Mouse (Mus musculus) embryonic facial prominence, embryonic 15.5 days (tissue): ENCODE measurements around the gene Rnf26. TPM values are rescaled to one million over a fixed set of nuclear protein-coding genes. Genes with fewer than 3 reads are reported as not detected.

Experiments
- ATAC-seq: fragments of 200-750 bp; cut with Nextera tagmentation; 2 replicates; pipeline ENCODE4 v1.8.0; 2017; ENCODE audit warnings: low read depth, moderate TSS enrichment; ENCODE audit not compliant: insufficient number of reproducible peaks, low FRiP score, low TSS enrichment
- H3K27ac ChIP-seq: fragments of 300-500 bp; sonication (generic); replicated peaks from 2 replicates; pipeline ENCODE4 v1.5.1; 2015; ENCODE audit warnings: mild to moderate bottlenecking, inconsistent platforms
- H3K27me3 ChIP-seq: fragments of 300-500 bp; sonication (generic); 2 replicates; pipeline ENCODE4 v1.6.1; 2015; ENCODE audit warnings: inconsistent platforms
- H3K36me3 ChIP-seq: fragments of 300-500 bp; sonication (generic); 2 replicates; pipeline ENCODE4 v1.6.1; 2015; ENCODE audit warnings: mild to moderate bottlenecking, inconsistent platforms
- H3K4me1 ChIP-seq: fragments of 300-500 bp; sonication (generic); 2 replicates; pipeline ENCODE4 v1.6.1; 2015; ENCODE audit warnings: inconsistent platforms
- H3K4me2 ChIP-seq: fragments of 300-500 bp; sonication (generic); replicated peaks from 2 replicates; pipeline ENCODE4 v1.6.1; 2015; ENCODE audit warnings: mild to moderate bottlenecking, inconsistent platforms
- H3K4me3 ChIP-seq: fragments of 300-500 bp; sonication (generic); replicated peaks from 2 replicates; pipeline ENCODE4 v1.5.1; 2015; ENCODE audit warnings: mild to moderate bottlenecking, inconsistent platforms
- H3K9ac ChIP-seq: fragments of 300-500 bp; sonication (generic); 2 replicates; pipeline ENCODE4 v1.6.1; 2015; ENCODE audit warnings: inconsistent platforms
- H3K9me3 ChIP-seq: fragments of 300-500 bp; sonication (generic); replicated peaks from 2 replicates; pipeline ENCODE4 v1.6.1; 2016; ENCODE audit warnings: inconsistent platforms
- WGBS: fragments of 180-500 bp; shearing (Covaris S2); methylation state at CpG from one replicate; pipeline ENCODE4 v1.1.7; 2015; 5-methylcytosine and 5-hydroxymethylcytosine counted together
- polyA plus RNA-seq: library from polyadenylated mRNA; unstranded; fragments of >200 nt; fragmentation: Nextera tagmentation; extraction: Ambion mirVana; gene quantifications from 2 replicates; pipeline ENCODE4 v1.2.1, GENCODE M21; 2015

Gene Rnf26
- 68.0 and 69.8 TPM in 2 replicates for polyA plus RNA-seq

DNA sequence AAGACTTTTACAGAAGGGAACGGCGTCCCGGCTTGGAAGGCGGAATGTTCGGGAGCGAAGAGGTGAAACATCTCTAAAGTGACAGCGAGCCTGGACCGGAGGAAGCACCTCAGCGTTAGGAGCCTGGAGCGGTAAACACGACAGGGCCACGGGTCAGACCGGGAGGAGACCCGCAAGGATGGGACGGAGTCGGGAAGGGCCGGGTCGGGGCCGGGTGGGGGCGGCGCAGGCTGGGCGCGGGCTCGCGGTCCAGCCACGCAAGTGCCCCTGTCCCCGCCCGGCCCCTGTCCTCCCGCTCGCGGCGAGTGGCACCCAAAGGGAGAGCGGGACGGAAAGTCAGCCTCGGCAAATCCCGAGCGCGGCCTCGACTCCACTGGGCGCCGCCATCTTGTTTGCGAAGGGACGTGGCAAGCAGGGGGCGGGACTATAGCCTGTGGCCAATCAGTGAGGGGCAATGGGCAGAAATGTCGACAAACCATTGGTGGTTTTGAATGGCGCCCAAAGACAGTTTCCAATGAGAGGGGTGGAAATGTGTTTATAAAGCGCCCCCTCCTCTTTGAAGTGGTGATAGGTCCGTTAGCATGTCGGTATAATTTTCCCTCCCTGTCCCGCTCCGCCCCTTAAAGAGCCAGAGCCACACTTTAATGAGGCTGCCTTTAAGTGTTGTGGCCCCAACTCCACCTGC lies at the start of gene Rnf26, which contains the start of gene Gm49380:
TSS of gene Rnf26 (minus strand) at position 413 of the 685 bp plus-strand sequence.
TSS of gene Gm49380 (minus strand) at position 396 of the 685 bp plus-strand sequence.
- no peaks in the 10 kb centered on the region for H3K27me3 ChIP-seq
- 0 out of 2 replicates have a peak, but pooled peaks cover 5% of the 10 kb centered on the region for H3K36me3 ChIP-seq
- peaks cover 35% of the 10 kb centered on the region for H3K4me1 ChIP-seq
- peak within 1 kb of the TSS; percentile 79 for H3K27ac ChIP-seq
- H3K9me3 ChIP-seq = no peaks in the 10 kb centered on the region
- peak within 1 kb of the TSS; percentile 79 for H3K4me3 ChIP-seq
- peak within 1 kb of the TSS; percentile 71 for H3K9ac ChIP-seq
- WGBS = under 1% methylated on average over 51 of the region's 51 CpGs
- H3K4me2 ChIP-seq = peak within 1 kb of the TSS; percentile 52
- peak; percentile 94 for ATAC-seq

DNA sequence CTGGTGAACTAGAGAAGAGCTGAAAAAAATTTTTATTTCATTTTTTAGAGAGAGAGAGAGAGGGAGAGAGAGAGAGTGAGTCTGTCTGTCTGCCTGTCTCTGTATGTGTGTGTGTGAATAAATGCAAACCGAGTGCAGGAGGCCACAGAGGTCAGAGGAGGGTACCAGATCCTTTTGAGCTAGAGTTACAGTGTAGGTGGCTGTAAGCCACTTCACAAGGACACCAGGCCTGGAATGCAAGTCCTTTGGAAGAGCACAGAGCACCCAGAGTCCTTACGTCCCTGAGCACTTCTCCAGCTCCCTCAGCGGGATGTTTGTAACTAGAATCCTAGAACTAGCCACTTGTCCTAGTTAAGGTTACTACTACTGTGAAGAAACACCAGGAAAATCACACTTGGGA lies 46.6 kb upstream of the Rnf26 start:
- no peak overlapping the region for H3K27ac ChIP-seq
- no peaks in the 10 kb centered on the region for H3K27me3 ChIP-seq
- no peaks in the 10 kb centered on the region for H3K4me1 ChIP-seq
- peaks cover 75% of the 10 kb centered on the region for H3K36me3 ChIP-seq
- no peak for ATAC-seq
- no peak overlapping the region for H3K4me3 ChIP-seq
- no peak overlapping the region for H3K4me2 ChIP-seq
- H3K9me3 ChIP-seq = no peaks in the 10 kb centered on the region
- WGBS = 85% methylated on average over 3 of the region's 3 CpGs
- H3K9ac ChIP-seq = no peak overlapping the region

DNA sequence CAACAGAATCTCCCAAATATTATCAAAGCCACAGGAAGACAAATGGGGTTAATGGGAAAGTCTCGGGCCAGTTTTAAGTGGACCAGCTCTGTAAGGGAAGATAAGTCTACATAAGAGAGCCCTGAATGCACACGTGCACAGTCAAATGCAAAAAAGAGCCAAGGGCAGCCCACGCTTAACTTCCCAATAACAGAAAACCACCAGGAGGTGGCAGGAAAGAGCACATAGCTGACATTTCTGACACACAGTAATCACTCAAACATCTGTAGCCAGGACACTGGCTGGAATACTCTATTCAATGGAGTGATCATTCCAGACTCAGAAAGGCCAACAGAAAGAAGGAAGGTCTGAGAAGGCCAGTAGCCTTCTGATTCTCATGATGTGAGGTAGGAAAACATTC lies 34.0 kb upstream of the Rnf26 start:
- Histone ChIP-seq H3K4me2 (no peak overlapping the region), H3K36me3 (peaks cover 56% of the 10 kb centered on the region), H3K9ac (no peak overlapping the region), H3K27me3 (no peaks in the 10 kb centered on the region), H3K9me3 (no peaks in the 10 kb centered on the region), H3K4me3 (no peak overlapping the region), H3K27ac (no peak overlapping the region), H3K4me1 (no peaks in the 10 kb centered on the region)
- ATAC-seq = no peak
- 63% methylated on average over 3 of the region's 3 CpGs for WGBS

DNA sequence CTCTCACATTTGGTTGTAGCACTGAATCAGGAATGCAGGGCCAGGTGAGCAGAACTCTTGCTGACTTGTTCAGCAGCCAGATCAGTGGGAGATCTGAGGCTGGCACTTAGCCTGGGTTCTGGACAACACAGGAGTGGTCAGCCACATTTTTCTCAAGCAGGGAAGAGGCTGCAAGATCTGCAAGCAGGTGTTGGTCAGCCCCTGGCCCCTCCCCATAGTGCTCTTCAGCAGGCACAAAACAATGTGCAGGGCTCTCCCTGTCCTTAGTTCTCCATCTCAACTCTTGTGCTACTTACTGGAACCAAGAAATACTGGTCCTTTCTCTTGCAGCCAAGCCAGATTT lies 31.4 kb upstream of the Rnf26 start:
- no peak for ATAC-seq
- H3K36me3 ChIP-seq = peaks cover 51% of the 10 kb centered on the region

DNA sequence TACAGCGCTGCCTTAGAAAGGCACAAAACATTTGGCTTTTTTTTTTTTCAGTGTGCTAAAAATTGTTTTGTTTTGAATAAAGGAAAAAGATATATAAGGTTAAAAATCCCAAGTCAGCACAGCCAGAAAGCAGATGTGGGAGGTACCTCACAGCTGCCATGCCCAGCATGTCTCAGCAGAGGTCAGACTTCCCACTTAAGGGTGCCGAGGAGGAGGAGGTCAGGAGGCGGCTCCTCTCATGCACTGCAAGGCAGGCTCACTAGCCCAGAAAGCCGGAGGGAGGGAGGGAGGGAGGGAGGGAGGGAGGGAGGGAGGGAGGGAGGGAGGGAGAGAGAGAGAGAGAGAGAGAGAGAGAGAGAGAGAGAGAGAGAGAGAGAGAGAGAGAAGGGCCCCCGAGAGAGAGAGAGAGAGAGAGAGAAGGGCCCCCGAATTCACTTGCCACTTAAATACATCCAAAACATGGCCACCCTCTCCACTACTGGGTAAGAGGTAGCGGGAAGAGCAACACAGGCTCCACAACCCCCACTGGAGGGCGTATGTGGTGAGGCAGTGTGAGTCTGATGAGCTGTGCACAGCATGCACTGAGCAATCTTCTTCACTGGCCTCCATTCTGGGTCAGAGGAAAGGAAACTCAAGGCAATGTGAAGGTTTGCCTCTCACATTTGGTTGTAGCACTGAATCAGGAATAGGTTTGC lies 30.9 kb upstream of the Rnf26 start:
- Histone ChIP-seq H3K4me1 (0 out of 2 replicates have a peak, but pooled peaks cover 2% of the 10 kb centered on the region), H3K27ac (no peak overlapping the region), H3K27me3 (no peaks in the 10 kb centered on the region), H3K9me3 (no peaks in the 10 kb centered on the region), H3K36me3 (peaks cover 51% of the 10 kb centered on the region), H3K4me3 (no peak overlapping the region), H3K4me2 (no peak overlapping the region), H3K9ac (no peak overlapping the region)
- WGBS = 36% methylated on average over 7 of the region's 8 CpGs
- no peak for ATAC-seq

More for the DNA sequence above, 31.4 kb upstream of the Rnf26 start:
- H3K4me3 ChIP-seq = no peak overlapping the region
- H3K9me3 ChIP-seq = no peaks in the 10 kb centered on the region
- no peaks in the 10 kb centered on the region for H3K27me3 ChIP-seq
- no peak overlapping the region for H3K27ac ChIP-seq
- no peak overlapping the region for H3K4me2 ChIP-seq
- no peak overlapping the region for H3K9ac ChIP-seq
- 0 out of 2 replicates have a peak, but pooled peaks cover 2% of the 10 kb centered on the region for H3K4me1 ChIP-seq

DNA sequence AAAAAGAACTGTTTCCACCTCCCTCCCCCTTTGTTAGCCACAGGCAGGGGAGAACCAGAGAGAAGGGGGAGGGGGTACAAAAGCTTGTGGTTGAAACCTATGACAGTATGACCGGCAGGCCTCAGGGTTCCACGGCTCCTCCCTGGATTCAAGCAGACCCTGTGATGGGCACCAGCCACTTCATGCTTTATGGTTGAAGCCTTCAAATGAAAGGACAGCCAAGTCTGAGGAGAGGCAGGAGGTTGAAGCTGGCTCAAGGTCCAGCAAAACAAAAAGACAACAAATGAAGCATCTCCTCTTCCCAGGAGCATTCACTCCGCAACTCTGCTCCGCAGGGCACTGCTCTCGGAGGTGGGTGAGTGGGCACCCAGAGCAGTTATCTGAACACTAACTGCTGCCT lies 30.1 kb upstream of the Rnf26 start:
- no peaks in the 10 kb centered on the region for H3K27me3 ChIP-seq
- no peak overlapping the region for H3K9ac ChIP-seq
- no peak overlapping the region for H3K4me2 ChIP-seq
- H3K4me1 ChIP-seq = 0 out of 2 replicates have a peak, but pooled peaks cover 2% of the 10 kb centered on the region
- H3K36me3 ChIP-seq = peaks cover 45% of the 10 kb centered on the region
- ATAC-seq = no peak
- no peak overlapping the region for H3K4me3 ChIP-seq
- H3K27ac ChIP-seq = no peak overlapping the region
- H3K9me3 ChIP-seq = no peaks in the 10 kb centered on the region
- 73% methylated on average over 5 of the region's 5 CpGs for WGBS

DNA sequence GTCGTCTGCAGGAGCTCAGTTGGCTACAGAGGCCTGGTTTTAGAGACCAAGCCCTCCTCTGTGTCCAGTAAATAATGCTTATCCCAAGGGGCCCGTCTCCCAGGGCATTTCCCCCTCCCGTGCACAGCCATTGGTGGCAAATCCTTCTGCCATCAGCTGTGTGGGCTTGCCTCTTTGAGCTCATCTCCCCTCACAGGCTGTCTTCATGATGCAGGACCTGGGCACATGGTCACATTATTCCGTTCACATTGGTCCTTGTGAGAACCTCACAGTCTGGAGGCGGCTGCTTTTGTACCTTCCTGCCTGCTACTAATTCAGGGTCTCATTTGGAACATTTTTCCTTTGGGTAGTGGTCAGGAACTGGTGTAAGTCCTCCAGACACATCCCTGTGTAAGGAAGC lies 28.6 kb upstream of the Rnf26 start:
- Histone ChIP-seq H3K27me3 (no peaks in the 10 kb centered on the region), H3K9me3 (no peaks in the 10 kb centered on the region), H3K36me3 (peaks cover 45% of the 10 kb centered on the region), H3K4me3 (no peak overlapping the region), H3K27ac (no peak overlapping the region), H3K4me1 (0 out of 2 replicates have a peak, but pooled peaks cover 2% of the 10 kb centered on the region), H3K9ac (no peak overlapping the region), H3K4me2 (no peak overlapping the region)
- WGBS = 68% methylated on average over 5 of the region's 5 CpGs
- ATAC-seq = no peak

DNA sequence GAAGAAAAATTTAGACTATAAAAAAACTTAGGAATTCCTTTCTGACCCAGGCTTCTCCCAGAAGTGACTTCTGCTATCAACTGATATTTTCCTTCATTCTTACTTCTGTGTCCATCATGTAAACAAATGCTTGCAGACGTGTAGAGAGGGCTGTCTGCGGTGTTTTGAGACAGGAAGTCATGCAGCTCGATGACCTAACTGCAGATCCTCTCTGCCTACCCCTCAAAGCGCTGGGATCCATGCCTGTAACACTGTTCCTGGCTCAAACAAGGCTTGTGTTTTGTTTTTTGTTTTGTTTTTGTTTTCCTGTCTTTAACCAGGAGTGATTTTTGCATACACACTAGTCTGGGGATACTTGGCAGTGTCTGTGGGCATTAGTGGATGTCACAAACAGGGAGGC lies 24.5 kb upstream of the Rnf26 start:
- peaks cover 31% of the 10 kb centered on the region for H3K36me3 ChIP-seq
- peaks cover 41% of the 10 kb centered on the region for H3K4me1 ChIP-seq
- H3K4me2 ChIP-seq = no peak overlapping the region
- no peak overlapping the region for H3K4me3 ChIP-seq
- H3K27me3 ChIP-seq = peaks cover 8% of the 10 kb centered on the region; the same call in 1 of the 2 replicates
- H3K9me3 ChIP-seq = no peaks in the 10 kb centered on the region
- 57% methylated on average over 4 of the region's 4 CpGs for WGBS
- no peak overlapping the region for H3K27ac ChIP-seq
- H3K9ac ChIP-seq = no peak overlapping the region
- no peak for ATAC-seq

DNA sequence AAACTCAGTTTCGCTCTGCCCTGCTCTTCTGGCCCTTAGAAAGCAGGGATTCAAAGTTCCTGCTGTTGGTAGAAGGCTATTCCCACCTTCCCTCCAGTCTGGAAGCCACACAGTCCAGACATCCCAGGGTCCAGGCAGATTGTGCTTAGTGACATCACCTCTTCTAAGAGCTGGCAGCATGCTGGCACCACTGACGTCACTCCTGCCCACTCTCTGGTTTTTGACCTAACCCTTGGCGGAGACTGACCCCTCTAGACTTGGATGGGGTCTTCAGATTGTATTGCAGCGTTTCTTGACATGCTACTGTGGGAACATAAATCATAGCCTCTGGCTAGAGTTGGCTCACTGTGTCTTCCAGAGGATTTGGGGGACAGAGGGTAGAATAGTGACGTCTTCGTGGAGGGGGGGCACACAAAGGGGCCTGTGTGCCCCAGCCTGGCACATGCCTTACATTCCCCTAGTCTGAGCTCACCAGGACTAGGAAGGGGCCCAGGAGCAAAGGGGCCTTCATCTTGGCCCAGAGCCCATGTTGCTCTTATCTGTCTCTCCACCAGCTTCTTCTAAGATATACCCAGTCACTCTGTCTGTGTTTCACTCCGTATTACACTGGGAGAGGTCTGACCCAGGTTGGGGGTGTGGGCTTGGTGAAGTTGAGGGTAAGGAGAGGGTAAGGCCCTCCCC lies 22.6 kb upstream of the Rnf26 start:
- peaks cover 17% of the 10 kb centered on the region for H3K27me3 ChIP-seq
- H3K4me3 ChIP-seq = peak overlapping the region; percentile 64
- H3K9ac ChIP-seq = no peak overlapping the region

DNA sequence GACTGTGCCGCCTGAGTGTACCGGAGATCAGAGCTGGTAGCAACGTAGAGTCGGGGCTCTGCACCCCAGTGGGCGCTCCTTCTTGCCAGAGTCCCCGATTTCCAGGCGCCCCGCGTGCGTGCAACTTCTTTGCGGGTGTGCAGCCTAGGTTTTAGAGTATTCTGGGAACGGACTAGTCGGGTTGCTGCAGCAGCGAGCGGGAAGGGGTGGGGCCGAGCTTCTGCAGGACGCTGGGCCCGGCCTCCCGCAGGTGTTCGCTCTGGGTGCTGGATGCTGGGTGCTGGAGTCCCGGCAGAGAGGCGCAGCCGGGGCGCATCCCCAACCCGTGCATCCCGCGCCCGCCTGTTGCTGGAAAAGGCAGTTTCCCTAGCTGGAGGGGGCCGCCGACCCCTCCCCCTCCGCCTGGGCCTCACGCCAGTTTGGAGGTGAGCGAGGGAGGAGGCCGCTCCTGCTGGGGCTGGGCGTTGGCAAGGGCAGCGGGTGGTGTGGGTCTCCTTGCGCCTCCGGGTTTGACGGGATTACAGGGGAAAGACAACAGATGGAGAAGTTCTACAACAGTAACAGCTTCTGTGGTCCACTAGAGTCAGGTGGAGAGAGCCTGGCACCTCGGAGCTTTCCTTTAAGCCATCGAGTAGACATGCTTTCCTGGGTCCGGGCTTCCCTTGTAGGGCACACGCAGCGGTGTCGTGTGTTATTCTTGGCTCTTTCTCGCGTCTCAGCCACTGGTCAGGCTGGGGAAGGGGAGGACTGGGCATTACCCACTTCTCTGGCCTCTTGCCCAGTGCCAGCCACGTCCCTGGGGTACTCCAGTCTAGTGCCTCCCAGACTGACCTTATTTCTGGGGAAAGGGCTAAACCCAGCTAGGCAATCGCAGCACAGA lies 21.8 kb upstream of the Rnf26 start:
- Histone ChIP-seq H3K36me3 (peaks cover 14% of the 10 kb centered on the region; the same call in 1 of the 2 replicates), H3K4me2 (peak overlapping the region; percentile 92), H3K4me1 (peaks cover 55% of the 10 kb centered on the region), H3K9ac (peak overlapping the region; percentile 50), H3K4me3 (peak overlapping the region; percentile 64), H3K9me3 (no peaks in the 10 kb centered on the region), H3K27me3 (peaks cover 17% of the 10 kb centered on the region), H3K27ac (peak overlapping the region; percentile 81)
- ATAC-seq = no peak
- 2% methylated on average over 48 of the region's 49 CpGs for WGBS

More for the DNA sequence above, 22.6 kb upstream of the Rnf26 start:
- peaks cover 47% of the 10 kb centered on the region for H3K4me1 ChIP-seq
- peaks cover 21% of the 10 kb centered on the region; the same call in 1 of the 2 replicates for H3K36me3 ChIP-seq
- peak overlapping the region; percentile 92 for H3K4me2 ChIP-seq
- H3K9me3 ChIP-seq = no peaks in the 10 kb centered on the region
- H3K27ac ChIP-seq = peak overlapping the region; percentile 81
- no peak for ATAC-seq
- WGBS = 45% methylated on average over 7 of the region's 7 CpGs
